Mouse (Mus musculus): ENCODE data around the gene Prss38. TPM values are rescaled to one million over a fixed set of nuclear protein-coding genes. Genes with fewer than 3 reads are reported as not detected.

The Prss38 gene
- polyA plus RNA-seq, 1 experiment from 2014 or later: not detected

DNA sequence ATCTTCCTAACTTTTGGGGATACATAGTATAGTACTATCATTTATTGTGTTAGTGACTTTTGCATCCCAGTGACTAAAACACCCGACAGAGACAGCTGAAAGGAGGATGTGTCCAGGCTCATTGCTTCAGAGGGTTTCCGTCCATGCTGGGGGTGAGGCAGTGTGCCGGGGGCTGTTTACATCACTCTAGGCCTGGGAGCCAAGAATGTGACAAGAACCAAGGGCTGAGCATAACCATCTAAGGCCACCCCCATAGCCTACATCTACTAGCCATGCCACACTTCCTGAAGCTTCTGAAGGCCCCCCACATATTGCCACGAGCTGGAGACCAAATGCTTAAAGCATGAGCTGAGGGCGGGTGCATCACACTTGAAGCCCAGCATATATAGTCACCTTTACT lies 50.7 kb downstream of the Prss38 start:
- no peak overlapping the region for H3K9ac ChIP-seq (ENCODE audit: low read depth, low read length)
- H3K4me1 ChIP-seq (replicated peaks; ENCODE audit: control insufficient read depth, insufficient read depth, low read length): no peaks in the 10 kb centered on the region
- no peak overlapping the region for H3K4me3 ChIP-seq (ENCODE audit: low read depth, low read length)
- H3K27me3 ChIP-seq (replicated peaks; ENCODE audit: control insufficient read depth, insufficient read depth, low read length): no peaks in the 10 kb centered on the region; the same call in 1 of the 2 replicates
- no peaks in the 10 kb centered on the region for H3K36me3 ChIP-seq (ENCODE audit: control insufficient read depth, insufficient read depth)
- 57% methylated on average over 5 of the region's 5 CpGs for WGBS
- no peak for ATAC-seq
- TF ChIP-seq CTCF (IDR thresholded peaks at IDR 0.05; ENCODE audit: low read depth): no peak
- no peak overlapping the region for H3K4me2 ChIP-seq (replicated peaks; ENCODE audit: low read depth)
- H3K9me3 ChIP-seq (ENCODE audit: control insufficient read depth): no peaks in the 10 kb centered on the region
- H3K27ac ChIP-seq (ENCODE audit: low read depth, low read length): no peak overlapping the region

- no peak for TF ChIP-seq CTCF (IDR thresholded peaks at IDR 0.05; ENCODE audit: low read depth)
- Histone ChIP-seq H3K36me3 (ENCODE audit: control insufficient read depth, insufficient read depth) (no peaks in the 10 kb centered on the region), H3K4me2 (replicated peaks; ENCODE audit: low read depth) (no peak overlapping the region), H3K4me1 (replicated peaks; ENCODE audit: control insufficient read depth, insufficient read depth, low read length) (no peaks in the 10 kb centered on the region), H3K9ac (ENCODE audit: low read depth, low read length) (no peak overlapping the region), H3K4me3 (ENCODE audit: low read depth, low read length) (no peak overlapping the region), H3K27me3 (replicated peaks; ENCODE audit: control insufficient read depth, insufficient read depth, low read length) (no peaks in the 10 kb centered on the region; the same call in 1 of the 2 replicates), H3K9me3 (ENCODE audit: control insufficient read depth) (no peaks in the 10 kb centered on the region), H3K27ac (ENCODE audit: low read depth, low read length) (no peak overlapping the region)
- no peak for ATAC-seq
- WGBS: 71% methylated on average over 3 of the region's 3 CpGs
These were observed 52.5 kb downstream of the Prss38 start for GRCm38 (mm10) chr11:59322988-59323387.

Small RNA genes lying within 50 kb of the gene (microRNA-seq; reads per million reads assigned to microRNA genes)
- gene Gm24756: not detected

Other genes with a start within 250 kb of the Prss38 start
- 0.16 and 0.23 TPM in 2 replicates for gene Obscn, start 239.3 kb downstream of the Prss38 start, polyA plus RNA-seq (2015; fragmentation: Nextera tagmentation; extraction: Ambion mirVana)
- gene Iba57, start 211.9 kb downstream of the Prss38 start, polyA plus RNA-seq (2015; fragmentation: Nextera tagmentation; extraction: Ambion mirVana): 3.4 and 4.1 TPM in 2 replicates
- 2.2 and 2.3 TPM in 2 replicates for gene Gjc2, start 192.4 kb downstream of the Prss38 start, polyA plus RNA-seq (2015; fragmentation: Nextera tagmentation; extraction: Ambion mirVana)
- 110 and 119 TPM in 2 replicates for gene Guk1, start 183.4 kb downstream of the Prss38 start, polyA plus RNA-seq (2015; fragmentation: Nextera tagmentation; extraction: Ambion mirVana)
- 87.1 and 96.5 TPM in 2 replicates for gene Mrpl55, start 173.2 kb downstream of the Prss38 start, polyA plus RNA-seq (2015; fragmentation: Nextera tagmentation; extraction: Ambion mirVana)
- gene 2310033P09Rik, start 167.3 kb downstream of the Prss38 start, polyA plus RNA-seq (2015; fragmentation: Nextera tagmentation; extraction: Ambion mirVana): 24.1 and 30.6 TPM in 2 replicates
- 574 and 605 TPM in 2 replicates for gene Arf1, start 147.4 kb downstream of the Prss38 start, polyA plus RNA-seq (2015; fragmentation: Nextera tagmentation; extraction: Ambion mirVana)
- not detected in 2 replicates for gene Wnt3a, start 84.9 kb downstream of the Prss38 start, polyA plus RNA-seq (2015; fragmentation: Nextera tagmentation; extraction: Ambion mirVana)
- 2.2 and 2.4 TPM in 2 replicates for gene Wnt9a, start 68.7 kb downstream of the Prss38 start, polyA plus RNA-seq (2015; fragmentation: Nextera tagmentation; extraction: Ambion mirVana)
- 4.1 and 4.4 TPM in 2 replicates for gene Jmjd4, start 74.4 kb upstream of the Prss38 start, polyA plus RNA-seq (2015; fragmentation: Nextera tagmentation; extraction: Ambion mirVana)
- gene Snap47, start 75.5 kb upstream of the Prss38 start, polyA plus RNA-seq (2015; fragmentation: Nextera tagmentation; extraction: Ambion mirVana): 37.3 and 39.6 TPM in 2 replicates
- 1.8 and 2.1 TPM in 2 replicates for gene Zfp867, start 96.8 kb upstream of the Prss38 start, polyA plus RNA-seq (2015; fragmentation: Nextera tagmentation; extraction: Ambion mirVana)
- 5.4 and 6.2 TPM in 2 replicates for gene Zkscan17, start 151.1 kb upstream of the Prss38 start, polyA plus RNA-seq (2015; fragmentation: Nextera tagmentation; extraction: Ambion mirVana)
- 0.14 and 0.17 TPM in 2 replicates for gene Nlrp3, start 165.9 kb upstream of the Prss38 start, polyA plus RNA-seq (2015; fragmentation: Nextera tagmentation; extraction: Ambion mirVana)
- not detected in 2 replicates for gene Olfr222, start 200.6 kb upstream of the Prss38 start, polyA plus RNA-seq (2015; fragmentation: Nextera tagmentation; extraction: Ambion mirVana)
- gene Olfr223, start 217.6 kb upstream of the Prss38 start, polyA plus RNA-seq (2015; fragmentation: Nextera tagmentation; extraction: Ambion mirVana): not detected in 2 replicates